Mouse (Mus musculus): ENCODE measurements around the gene Tgif1. TPM values are rescaled to one million over a fixed set of nuclear protein-coding genes. Genes with fewer than 3 reads are reported as not detected.

Gene Tgif1
- polyA plus RNA-seq, 1 experiment from 2014 or later, result 126 TPM

DNA sequence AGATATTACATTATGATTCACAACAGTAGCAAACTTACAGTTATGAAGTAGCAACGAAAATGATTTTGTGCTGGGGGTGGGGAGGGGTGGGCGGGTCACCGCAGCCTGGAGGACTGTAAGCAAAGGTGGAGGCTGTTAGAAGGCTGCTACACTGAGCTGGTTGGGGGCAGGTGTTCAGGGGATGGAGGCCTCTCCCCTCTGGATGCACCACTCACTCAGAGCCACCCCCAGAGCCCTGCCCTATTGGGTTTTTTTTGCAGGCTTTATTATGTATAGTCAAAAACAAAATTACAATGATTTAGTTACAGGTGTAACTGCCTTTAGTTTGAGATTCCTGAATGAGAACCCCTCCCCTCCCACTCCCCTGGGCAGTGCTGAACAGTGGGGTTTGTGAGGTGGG lies 11.3 kb upstream of the Tgif1 start:
- Histone ChIP-seq H3K27me3 (no peaks in the 10 kb centered on the region), H3K27ac (no peak overlapping the region), H3K36me3 (no peaks in the 10 kb centered on the region), H3K9ac (no peak overlapping the region), H3K4me2 (replicated peaks) (no peak overlapping the region), H3K4me1 (no peaks in the 10 kb centered on the region), H3K4me3 (no peak overlapping the region), H3K9me3 (no peaks in the 10 kb centered on the region)
- ATAC-seq (ENCODE audit: insufficient number of reproducible peaks, insufficient read depth, low FRiP score, low TSS enrichment), result no peak
- 88% methylated on average over 3 of the region's 3 CpGs for WGBS

DNA sequence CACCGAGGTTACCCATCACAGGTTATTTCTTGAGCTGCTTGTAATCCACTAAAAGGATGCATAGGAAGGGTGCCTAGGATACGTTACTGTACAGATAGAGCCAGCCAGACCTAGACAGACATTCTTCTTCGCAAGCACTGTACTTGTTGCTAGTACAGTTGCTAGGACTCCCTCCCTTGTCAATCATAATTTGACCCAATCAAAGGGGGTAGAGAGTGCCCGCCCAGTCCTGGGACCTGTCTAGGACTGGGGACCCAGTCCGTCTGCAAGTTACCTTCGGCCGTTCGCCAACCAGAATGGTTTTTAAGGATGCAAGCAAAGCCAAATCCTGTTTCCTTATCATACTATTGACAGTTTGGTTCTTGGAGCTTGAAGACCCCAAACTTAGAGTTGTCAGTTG lies 10.8 kb upstream of the Tgif1 start:
- no peak overlapping the region for H3K27ac ChIP-seq
- H3K27me3 ChIP-seq, result no peaks in the 10 kb centered on the region
- ATAC-seq (ENCODE audit: insufficient number of reproducible peaks, insufficient read depth, low FRiP score, low TSS enrichment), result no peak
- H3K36me3 ChIP-seq, result no peaks in the 10 kb centered on the region
- H3K9me3 ChIP-seq, result no peaks in the 10 kb centered on the region
- H3K4me3 ChIP-seq, result no peak overlapping the region
- 96% methylated on average over 8 of the region's 8 CpGs for WGBS
- no peaks in the 10 kb centered on the region for H3K4me1 ChIP-seq
- H3K4me2 ChIP-seq (replicated peaks), result no peak overlapping the region
- no peak overlapping the region for H3K9ac ChIP-seq

DNA sequence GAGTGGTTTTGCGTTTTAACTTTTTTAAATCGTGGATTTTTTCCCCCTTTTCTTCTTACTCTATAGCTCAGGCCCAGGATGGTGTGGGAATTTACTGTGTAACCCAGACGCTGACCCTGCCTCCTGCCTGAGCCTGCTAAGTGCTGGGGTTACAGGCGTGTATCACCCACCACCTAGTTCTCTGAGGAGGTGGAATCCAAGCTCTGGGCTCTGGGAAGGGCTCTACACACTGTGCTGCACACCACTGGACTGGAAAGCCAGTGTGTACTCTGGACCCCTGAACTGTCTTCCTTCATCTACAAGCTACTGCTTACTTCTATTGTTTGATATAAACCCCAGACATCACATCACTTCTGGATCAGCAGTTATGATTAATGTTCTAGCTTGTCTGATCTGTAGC lies 5.5 kb upstream of the Tgif1 start:
- Histone ChIP-seq H3K27ac (no peak overlapping the region), H3K36me3 (no peaks in the 10 kb centered on the region), H3K4me3 (no peak overlapping the region), H3K4me1 (peaks cover 5% of the 10 kb centered on the region; the same call in 1 of the 2 replicates), H3K9me3 (no peaks in the 10 kb centered on the region), H3K9ac (no peak overlapping the region), H3K27me3 (no peaks in the 10 kb centered on the region), H3K4me2 (replicated peaks) (no peak overlapping the region)
- 86% methylated on average over 4 of the region's 4 CpGs for WGBS
- no peak for ATAC-seq (ENCODE audit: insufficient number of reproducible peaks, insufficient read depth, low FRiP score, low TSS enrichment)

- ATAC-seq (ENCODE audit: insufficient number of reproducible peaks, insufficient read depth, low FRiP score, low TSS enrichment), result no peak
- Histone ChIP-seq H3K27me3 (no peaks in the 10 kb centered on the region), H3K27ac (no peak overlapping the region), H3K4me1 (peaks cover 6% of the 10 kb centered on the region; the same call in 1 of the 2 replicates), H3K4me3 (no peak overlapping the region), H3K9me3 (no peaks in the 10 kb centered on the region), H3K36me3 (no peaks in the 10 kb centered on the region), H3K9ac (no peak overlapping the region), H3K4me2 (replicated peaks) (no peak overlapping the region)
- 86% methylated on average over 12 of the region's 12 CpGs for WGBS
Observed at GRCm38 (mm10) chr17:70856871-70857415, 3.6 kb upstream of the Tgif1 start.

GRCm38 (mm10) chr17:70854021-70854420 lies 675 bp upstream of the Tgif1 start:
- no peaks in the 10 kb centered on the region for H3K36me3 ChIP-seq
- H3K4me1 ChIP-seq, result peaks cover 6% of the 10 kb centered on the region; the same call in 1 of the 2 replicates
- H3K4me2 ChIP-seq (replicated peaks), result peak overlapping the region; percentile 86
- H3K27me3 ChIP-seq, result no peaks in the 10 kb centered on the region
- H3K9me3 ChIP-seq, result no peaks in the 10 kb centered on the region
- ATAC-seq (ENCODE audit: insufficient number of reproducible peaks, insufficient read depth, low FRiP score, low TSS enrichment), result no peak
- peak overlapping the region; percentile 99 for H3K27ac ChIP-seq
- WGBS, result 17% methylated on average over 6 of the region's 6 CpGs
- H3K9ac ChIP-seq, result peak overlapping the region; percentile 81
- H3K4me3 ChIP-seq, result peak overlapping the region; percentile 83

GRCm38 (mm10) chr17:70852686-70853386 lies 510 bp downstream of the Tgif1 start:
- H3K9ac ChIP-seq, result peak overlapping the region; percentile 81
- peak overlapping the region; percentile 83 for H3K4me3 ChIP-seq
- no peaks in the 10 kb centered on the region for H3K27me3 ChIP-seq
- H3K36me3 ChIP-seq, result no peaks in the 10 kb centered on the region
- under 1% methylated on average over 51 of the region's 51 CpGs for WGBS
- H3K4me1 ChIP-seq, result peaks cover 6% of the 10 kb centered on the region; the same call in 1 of the 2 replicates
- H3K9me3 ChIP-seq, result no peaks in the 10 kb centered on the region
- H3K27ac ChIP-seq, result peak overlapping the region; percentile 99
- peak; percentile 38 for ATAC-seq (ENCODE audit: insufficient number of reproducible peaks, insufficient read depth, low FRiP score, low TSS enrichment)
- peak overlapping the region; percentile 86 for H3K4me2 ChIP-seq (replicated peaks)

DNA sequence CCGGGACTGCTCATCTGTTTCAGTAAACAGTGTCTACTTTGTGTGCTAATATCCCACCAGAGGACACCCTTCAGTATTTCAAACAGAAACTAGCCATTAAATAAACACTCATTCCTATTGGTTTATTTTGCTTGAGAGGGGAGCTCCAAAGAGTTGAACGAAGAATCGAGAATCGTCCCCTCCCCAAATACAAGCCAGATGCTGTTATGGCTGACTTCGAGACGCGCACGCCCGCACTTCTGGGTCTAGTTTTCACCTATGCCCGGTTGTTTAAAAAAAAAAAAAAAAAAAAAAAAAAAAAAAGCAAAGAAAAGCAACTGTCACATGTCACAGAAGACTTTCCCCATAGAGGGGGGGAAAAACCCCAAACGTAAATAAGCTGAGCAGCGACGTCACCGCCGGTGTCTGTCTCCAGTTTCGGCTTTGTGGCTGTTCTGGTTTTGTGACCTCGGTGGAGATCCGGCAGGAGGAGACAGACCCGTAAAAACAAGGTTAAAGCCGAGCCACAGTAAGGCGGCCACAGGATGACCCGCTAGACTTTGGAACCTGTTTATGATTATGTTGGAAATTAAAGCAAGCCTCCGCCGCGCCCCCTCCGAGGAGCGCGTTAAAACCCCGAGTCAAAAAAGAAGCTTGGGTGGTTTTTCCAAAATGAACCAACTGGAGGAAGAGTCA lies 1.2 kb downstream of the Tgif1 start:
- Histone ChIP-seq H3K4me2 (replicated peaks) (peak overlapping the region; percentile 86), H3K27me3 (no peaks in the 10 kb centered on the region), H3K4me1 (peaks cover 6% of the 10 kb centered on the region; the same call in 1 of the 2 replicates), H3K27ac (peak overlapping the region; percentile 99), H3K9ac (peak overlapping the region; percentile 98), H3K36me3 (no peaks in the 10 kb centered on the region), H3K9me3 (no peaks in the 10 kb centered on the region), H3K4me3 (peak overlapping the region; percentile 83)
- ATAC-seq (ENCODE audit: insufficient number of reproducible peaks, insufficient read depth, low FRiP score, low TSS enrichment), result 0 out of 2 replicates have a peak, but pooled peaks have one; percentile 1
- WGBS, result under 1% methylated on average over 29 of the region's 29 CpGs

- Histone ChIP-seq H3K9me3 (no peaks in the 10 kb centered on the region), H3K27ac (peak overlapping the region; percentile 99), H3K36me3 (no peaks in the 10 kb centered on the region), H3K4me1 (peaks cover 8% of the 10 kb centered on the region; the same call in 1 of the 2 replicates), H3K4me2 (replicated peaks) (peak overlapping the region; percentile 86), H3K9ac (peak overlapping the region; percentile 98), H3K27me3 (no peaks in the 10 kb centered on the region), H3K4me3 (peak overlapping the region; percentile 83)
- peak; percentile 76 for ATAC-seq (ENCODE audit: insufficient number of reproducible peaks, insufficient read depth, low FRiP score, low TSS enrichment)
- under 1% methylated on average over 53 of the region's 54 CpGs for WGBS
Observed at GRCm38 (mm10) chr17:70850996-70851991, 2.1 kb downstream of the Tgif1 start.

GRCm38 (mm10) chr17:70850233-70850995 lies 2.9 kb downstream of the Tgif1 start:
- H3K36me3 ChIP-seq, result peaks cover 8% of the 10 kb centered on the region
- peaks cover 15% of the 10 kb centered on the region; the same call in 1 of the 2 replicates for H3K4me1 ChIP-seq
- peak overlapping the region; percentile 86 for H3K4me2 ChIP-seq (replicated peaks)
- 0% methylated on average over 40 of the region's 40 CpGs for WGBS
- no peaks in the 10 kb centered on the region for H3K9me3 ChIP-seq
- no peaks in the 10 kb centered on the region for H3K27me3 ChIP-seq
- peak overlapping the region; percentile 98 for H3K9ac ChIP-seq
- peak overlapping the region; percentile 83 for H3K4me3 ChIP-seq
- peak overlapping the region; percentile 99 for H3K27ac ChIP-seq
- ATAC-seq (ENCODE audit: insufficient number of reproducible peaks, insufficient read depth, low FRiP score, low TSS enrichment), result no peak; the same call in 1 of the 2 replicates

GRCm38 (mm10) chr17:70849399-70850232 lies 3.7 kb downstream of the Tgif1 start:
- Histone ChIP-seq H3K4me3 (peak overlapping the region; percentile 83), H3K9ac (peak overlapping the region; percentile 98), H3K4me1 (peaks cover 22% of the 10 kb centered on the region; the same call in 1 of the 2 replicates), H3K27ac (peak overlapping the region; percentile 99), H3K36me3 (peaks cover 16% of the 10 kb centered on the region), H3K4me2 (replicated peaks) (peak overlapping the region; percentile 86), H3K27me3 (no peaks in the 10 kb centered on the region), H3K9me3 (no peaks in the 10 kb centered on the region)
- ATAC-seq (ENCODE audit: insufficient number of reproducible peaks, insufficient read depth, low FRiP score, low TSS enrichment), result no peak
- WGBS, result under 1% methylated on average over 33 of the region's 33 CpGs

All from embryonic facial prominence, embryonic 12.5 days (tissue).